Mouse (Mus musculus) midbrain, postnatal 0 days (tissue): Measurements from ENCODE around the gene Zfp287. TPM values are rescaled to one million over a fixed set of nuclear protein-coding genes. Genes with fewer than 3 reads are reported as not detected.

ENCODE experiments used
- ATAC-seq: fragments of 200-750 bp; cut with Nextera tagmentation; 2 replicates; pipeline ENCODE4 v1.8.0; 2017; ENCODE audit warnings: moderate number of reproducible peaks, mild to moderate bottlenecking, moderate TSS enrichment, moderate library complexity; ENCODE audit not compliant: low FRiP score
- DNase-seq: peaks from one replicate; pipeline ENCODE4 v3.0.0-alpha.2; 2015; ENCODE audit warnings: low spot score
- H3K27ac ChIP-seq: fragments of 300-500 bp; sonication (generic); 2 replicates; pipeline ENCODE4 v1.5.1; 2014; ENCODE audit warnings: low read depth, mild to moderate bottlenecking, low read length, mixed read lengths
- H3K27me3 ChIP-seq: fragments of 300-500 bp; sonication (generic); 2 replicates; pipeline ENCODE4 v1.6.1; 2014; ENCODE audit warnings: low read length, control low read depth, mixed read lengths; ENCODE audit not compliant: insufficient read depth
- H3K36me3 ChIP-seq: fragments of 300-500 bp; sonication (generic); 2 replicates; pipeline ENCODE4 v1.6.1; 2014; ENCODE audit warnings: low read length, control low read depth, mixed read lengths; ENCODE audit not compliant: insufficient read depth
- H3K4me1 ChIP-seq: fragments of 300-500 bp; sonication (generic); 2 replicates; pipeline ENCODE4 v1.6.1; 2014; ENCODE audit warnings: mild to moderate bottlenecking, control low read depth, antibody characterized with exemption, low read length, mixed read lengths; ENCODE audit not compliant: insufficient read depth
- H3K4me2 ChIP-seq: fragments of 300-500 bp; sonication (generic); 2 replicates; pipeline ENCODE4 v1.6.1; 2014; ENCODE audit warnings: low read depth, mild to moderate bottlenecking, low read length, mixed read lengths; ENCODE audit not compliant: poor library complexity, severe bottlenecking
- H3K4me3 ChIP-seq: fragments of 300-500 bp; sonication (generic); 2 replicates; pipeline ENCODE4 v1.5.1; 2014; ENCODE audit warnings: low read depth, mild to moderate bottlenecking, low read length, moderate library complexity
- H3K9ac ChIP-seq: fragments of 300-500 bp; sonication (generic); replicated peaks from 2 replicates; pipeline ENCODE4 v1.6.1; 2014; ENCODE audit warnings: mild to moderate bottlenecking, low read length, moderate library complexity, mixed read lengths; ENCODE audit not compliant: poor library complexity, severe bottlenecking
- H3K9me3 ChIP-seq: fragments of 300-500 bp; sonication (generic); 2 replicates; pipeline ENCODE4 v1.6.1; 2016; ENCODE audit warnings: low read length, control low read depth
- CTCF ChIP-seq: IDR thresholded peaks from 2 replicates; pipeline ENCODE4 v1.5.1; 2016; ENCODE audit warnings: antibody characterized with exemption, mild to moderate bottlenecking
- WGBS: fragments of 180-500 bp; shearing (Covaris S2); extraction: QIAGEN DNeasy Blood & Tissue Kit; methylation state at CpG from one replicate; pipeline ENCODE4 v1.1.7; 2014; 5-methylcytosine and 5-hydroxymethylcytosine counted together
- polyA plus RNA-seq: library from polyadenylated mRNA; unstranded; fragments of >200 nt; fragmentation: Nextera tagmentation; extraction: Ambion mirVana; gene quantifications from 2 replicates; pipeline ENCODE4 v1.2.1, GENCODE M21; 2015
- total RNA-seq: library from RNA; depleted of rRNA; stranded (reverse); fragments of >200 nt; gene quantifications from 2 replicates; pipeline ENCODE4 v1.2.3, GENCODE M21; 2014; rRNA removed

Gene Zfp287
- 20.6 and 22.2 TPM in 2 replicates for total RNA-seq
- 12.9 and 13.0 TPM in 2 replicates for polyA plus RNA-seq

- under 1% methylated on average over 48 of the region's 48 CpGs for WGBS
- no peaks in the 10 kb centered on the region for H3K27me3 ChIP-seq
- peaks cover 8% of the 10 kb centered on the region; the same call in 1 of the 2 replicates for H3K4me1 ChIP-seq
- ATAC-seq = peak; percentile 97
- peak within 1 kb of the TSS; percentile 93 for H3K4me3 ChIP-seq
- H3K4me2 ChIP-seq = peak within 1 kb of the TSS; percentile 72
- H3K27ac ChIP-seq = peak within 1 kb of the TSS; percentile 95
- no peak for TF ChIP-seq CTCF
- no peaks in the 10 kb centered on the region for H3K9me3 ChIP-seq
- peaks cover 7% of the 10 kb centered on the region for H3K36me3 ChIP-seq
- DNase-seq = peak; percentile 97
- H3K9ac ChIP-seq = peak within 1 kb of the TSS; percentile 92
Observed at GRCm38 (mm10) chr11:62731311-62732021, at the start of gene Zfp287. Gene Zfp287, minus strand, starts transcription at chr11:62731905.

DNA sequence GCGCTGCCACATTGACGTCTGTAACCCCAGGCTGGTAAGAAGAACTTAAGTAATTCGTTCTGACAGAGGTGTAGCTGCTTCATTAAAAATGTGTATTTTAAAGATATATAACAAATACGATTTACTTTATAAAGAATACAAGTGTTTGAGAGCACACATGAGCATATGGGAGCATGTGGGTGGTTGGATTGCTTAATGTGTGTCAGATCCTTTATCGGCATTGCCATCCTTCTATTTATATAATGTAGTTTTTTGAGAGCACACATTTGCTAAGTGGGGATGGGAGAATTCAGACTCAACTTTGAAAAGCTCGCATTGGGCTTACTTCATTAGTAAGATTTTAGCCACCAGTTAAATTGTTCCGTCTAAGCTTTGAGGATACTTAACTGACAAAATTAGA is 44.8 kb upstream of the Zfp287 start:
- no peak for ATAC-seq
- H3K9me3 ChIP-seq = peaks cover 34% of the 10 kb centered on the region
- peaks cover 26% of the 10 kb centered on the region for H3K36me3 ChIP-seq
- no peaks in the 10 kb centered on the region for H3K4me1 ChIP-seq
- DNase-seq = no peak
- whole genome bisulfite sequencing = 96% methylated on average over 7 of the region's 7 CpGs
- no peak overlapping the region for H3K27ac ChIP-seq
- no peaks in the 10 kb centered on the region for H3K27me3 ChIP-seq
- H3K4me3 ChIP-seq = no peak overlapping the region
- TF ChIP-seq CTCF = no peak
- no peak overlapping the region for H3K4me2 ChIP-seq
- H3K9ac ChIP-seq = no peak overlapping the region

GRCm38 (mm10) chr11:62760755-62761457 is 29.2 kb upstream of the Zfp287 start:
- H3K9ac ChIP-seq = no peak overlapping the region
- H3K27ac ChIP-seq = no peak overlapping the region
- H3K27me3 ChIP-seq = 0 out of 2 replicates have a peak, but pooled peaks cover 5% of the 10 kb centered on the region
- H3K4me1 ChIP-seq = no peaks in the 10 kb centered on the region
- H3K9me3 ChIP-seq = no peaks in the 10 kb centered on the region
- TF ChIP-seq CTCF = no peak
- H3K4me2 ChIP-seq = no peak overlapping the region
- WGBS = 82% methylated on average over 9 of the region's 9 CpGs
- no peaks in the 10 kb centered on the region for H3K36me3 ChIP-seq
- DNase-seq = no peak
- ATAC-seq = no peak
- H3K4me3 ChIP-seq = no peak overlapping the region

DNA sequence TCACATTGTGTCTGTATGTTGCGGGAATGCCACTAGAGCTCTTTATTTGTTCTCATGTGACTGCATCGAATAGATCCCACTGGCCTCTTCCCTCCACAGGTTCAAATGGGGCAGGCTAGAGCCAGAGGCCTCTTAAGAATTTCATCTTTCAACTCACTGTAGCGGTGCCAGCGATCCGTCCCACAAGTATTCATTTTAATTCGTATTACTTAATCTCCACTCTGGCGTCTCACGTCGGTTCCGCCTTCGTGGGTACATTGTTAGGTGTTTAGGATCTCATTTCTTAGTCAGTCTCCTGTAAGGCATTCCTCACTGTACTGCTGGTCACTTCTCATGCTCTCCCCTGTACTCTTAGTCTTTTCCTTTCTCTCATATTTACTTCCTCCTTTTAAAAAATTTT is 26.8 kb upstream of the Zfp287 start:
- no peak overlapping the region for H3K4me3 ChIP-seq
- DNase-seq (no peak), ATAC-seq (no peak)
- no peak for TF ChIP-seq CTCF
- no peak overlapping the region for H3K4me2 ChIP-seq
- H3K27me3 ChIP-seq = 0 out of 2 replicates have a peak, but pooled peaks cover 5% of the 10 kb centered on the region
- no peaks in the 10 kb centered on the region for H3K4me1 ChIP-seq
- H3K9me3 ChIP-seq = no peaks in the 10 kb centered on the region
- 75% methylated on average over 11 of the region's 11 CpGs for WGBS
- H3K9ac ChIP-seq = no peak overlapping the region
- H3K27ac ChIP-seq = no peak overlapping the region
- H3K36me3 ChIP-seq = no peaks in the 10 kb centered on the region

GRCm38 (mm10) chr11:62757906-62758305 is 26.2 kb upstream of the Zfp287 start:
- no peak overlapping the region for H3K27ac ChIP-seq
- no peak for ATAC-seq
- WGBS = 85% methylated on average over 6 of the region's 6 CpGs
- no peak for DNase-seq
- H3K36me3 ChIP-seq = no peaks in the 10 kb centered on the region
- no peak overlapping the region for H3K4me3 ChIP-seq
- 0 out of 2 replicates have a peak, but pooled peaks cover 5% of the 10 kb centered on the region for H3K27me3 ChIP-seq
- H3K9ac ChIP-seq = no peak overlapping the region
- H3K4me1 ChIP-seq = no peaks in the 10 kb centered on the region
- no peak overlapping the region for H3K4me2 ChIP-seq
- no peak for TF ChIP-seq CTCF
- no peaks in the 10 kb centered on the region for H3K9me3 ChIP-seq

DNA sequence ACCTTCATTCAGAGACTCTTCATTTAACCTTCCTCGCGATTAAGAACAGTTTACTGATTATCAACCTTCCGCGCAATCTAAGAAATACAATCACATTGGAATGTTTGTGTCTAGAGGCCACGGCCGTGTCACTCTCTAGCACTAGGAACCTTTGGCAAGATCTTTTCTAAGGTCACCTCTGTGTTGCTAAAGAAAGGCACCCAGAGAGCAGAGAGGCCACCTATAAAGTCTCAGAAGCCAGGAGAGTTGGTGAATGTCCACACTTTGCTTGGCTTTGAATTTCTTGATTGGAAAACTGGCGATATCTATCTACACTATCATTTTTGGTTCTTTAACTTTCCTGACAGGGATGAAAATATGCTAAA is 25.4 kb upstream of the Zfp287 start:
- DNase-seq (no peak), ATAC-seq (peak; percentile 23; the same call in 1 of the 2 replicates)
- WGBS = 8% methylated on average over 7 of the region's 7 CpGs
- Histone ChIP-seq H3K27me3 (0 out of 2 replicates have a peak, but pooled peaks cover 5% of the 10 kb centered on the region), H3K4me1 (no peaks in the 10 kb centered on the region), H3K4me2 (peak overlapping the region; percentile 71), H3K4me3 (peak overlapping the region; percentile 42), H3K27ac (no peak overlapping the region), H3K9ac (peak overlapping the region; percentile 57; the same call in 1 of the 2 replicates), H3K36me3 (no peaks in the 10 kb centered on the region), H3K9me3 (no peaks in the 10 kb centered on the region)
- TF ChIP-seq CTCF = no peak
